Mouse (Mus musculus): Measurements from ENCODE around the gene Nck2.

- TF ChIP-seq POLR2A (IDR thresholded peaks at IDR 0.05; ENCODE audit: borderline replicate concordance, insufficient read depth, low read length) (no peak), CTCF (IDR thresholded peaks at IDR 0.05; ENCODE audit: borderline replicate concordance, insufficient read depth, low read depth, low read length) (no peak)
Measured at GRCm38 (mm10) chr1:43395799-43396198, 48.6 kb upstream of the Nck2 start.
